17 mouse cellular contexts compared by ENCODE assay signal in genomic region chr4:136756486-136756885, GRCm38 (mm10).
DNase-seq lines count a peak whose midpoint lies in the region; ATAC-seq lines count a peak whose summit lies in the region.
"Had no signal": no experiment of that assay in that cellular context is flagged by ENCODE, and none has a peak within 500 bp of the region (broad histone marks: within the 10 kb centered on the region; RNA-seq: fewer than 3 reads in every experiment).

No protein-coding gene starts in this region.

- H3K27ac ChIP-seq in neural tube, embryonic 11.5 days (ENCODE audit: low read depth, low read length): peak overlapping the region; percentile 98
- peak overlapping the region; percentile 98 for H3K27ac ChIP-seq in hindbrain, embryonic 12.5 days
- H3K27ac ChIP-seq in midbrain, embryonic 12.5 days (replicated peaks): peak overlapping the region; percentile 100
- H3K27ac ChIP-seq: heart, adult 2 months; lung, embryonic 15.5 days had no signal

- 54% methylated on average over 6 of the region's 6 CpGs for WGBS in neural tube, embryonic 11.5 days
- 31% methylated on average over 6 of the region's 6 CpGs for whole genome bisulfite sequencing in hindbrain, embryonic 12.5 days
- WGBS in midbrain, embryonic 12.5 days: 29% methylated on average over 6 of the region's 6 CpGs

- no peaks in the 10 kb centered on the region for H3K9me3 ChIP-seq in neural tube, embryonic 11.5 days (ENCODE audit: control insufficient read depth, low read length)
- H3K9me3 ChIP-seq in hindbrain, embryonic 12.5 days (replicated peaks): no peaks in the 10 kb centered on the region
- H3K9me3 ChIP-seq in midbrain, embryonic 12.5 days: no peaks in the 10 kb centered on the region
- H3K9me3 ChIP-seq: lung, embryonic 15.5 days had no signal

- peak overlapping the region; percentile 31 for H3K9ac ChIP-seq in neural tube, embryonic 11.5 days (ENCODE audit: low read length)
- H3K9ac ChIP-seq in hindbrain, embryonic 12.5 days: peak overlapping the region; percentile 61
- peak overlapping the region; percentile 54 for H3K9ac ChIP-seq in midbrain, embryonic 12.5 days (replicated peaks)
- H3K9ac ChIP-seq: lung, embryonic 15.5 days had no signal

- peaks cover 48% of the 10 kb centered on the region for H3K4me1 ChIP-seq in neural tube, embryonic 11.5 days (ENCODE audit: control insufficient read depth, insufficient read depth, low read length)
- H3K4me1 ChIP-seq in hindbrain, embryonic 12.5 days: peaks cover 91% of the 10 kb centered on the region
- H3K4me1 ChIP-seq in midbrain, embryonic 12.5 days: peaks cover 93% of the 10 kb centered on the region

- no peaks in the 10 kb centered on the region for H3K36me3 ChIP-seq in neural tube, embryonic 11.5 days (ENCODE audit: control insufficient read depth, insufficient read depth, low read length)
- no peaks in the 10 kb centered on the region for H3K36me3 ChIP-seq in hindbrain, embryonic 12.5 days
- H3K36me3 ChIP-seq in midbrain, embryonic 12.5 days: peaks cover 11% of the 10 kb centered on the region
- H3K36me3 ChIP-seq: lung, embryonic 15.5 days had no signal

- H3K4me3 ChIP-seq in neural tube, embryonic 11.5 days (ENCODE audit: low read depth, low read length): no peak overlapping the region
- H3K4me3 ChIP-seq in hindbrain, embryonic 12.5 days: no peak overlapping the region
- no peak overlapping the region for H3K4me3 ChIP-seq in midbrain, embryonic 12.5 days
- H3K4me3 ChIP-seq: heart, adult 2 months; megakaryocyte, embryonic 14.5 days had no signal

- H3K27me3 ChIP-seq in neural tube, embryonic 11.5 days (ENCODE audit: control insufficient read depth, insufficient read depth, low read length): no peaks in the 10 kb centered on the region
- H3K27me3 ChIP-seq in hindbrain, embryonic 12.5 days: no peaks in the 10 kb centered on the region
- peaks cover 14% of the 10 kb centered on the region for H3K27me3 ChIP-seq in midbrain, embryonic 12.5 days
- H3K27me3 ChIP-seq: lung, embryonic 15.5 days had no signal

- 0 out of 2 replicates have a peak overlapping the region, but pooled peaks have one; percentile 8 for H3K4me2 ChIP-seq in neural tube, embryonic 11.5 days (ENCODE audit: low read depth)
- peak overlapping the region; percentile 45 for H3K4me2 ChIP-seq in hindbrain, embryonic 12.5 days (replicated peaks)
- H3K4me2 ChIP-seq in midbrain, embryonic 12.5 days (replicated peaks): peak overlapping the region; percentile 49

- DNase-seq in neural tube, embryonic 11.5 days (ENCODE audit: low spot score): no peak
- DNase-seq in neural tube, embryonic 10.5 days (ENCODE audit: extremely low spot score, low spot score): no peak
- no peak for DNase-seq in testis, postnatal 10 days (ENCODE audit: low spot score)
- DNase-seq in left cerebral cortex, postnatal 36 days (ENCODE audit: low spot score in 2 of 2): no peak
- DNase-seq in adrenal gland, postnatal 25 days: no peak
- no peak for DNase-seq in left cerebral cortex, postnatal 10 days (ENCODE audit: extremely low spot score in 1 of 2, low spot score in 2 of 2)
- DNase-seq: adrenal gland, postnatal 36 days; B cell, adult 2 months; heart, adult 2 months; heart, postnatal 10 days; kidney, adult 11 months; kidney, postnatal 4 days; right cerebral cortex, postnatal 14 days had no signal

- no peak for ATAC-seq in neural tube, embryonic 11.5 days (ENCODE audit: insufficient read depth, low FRiP score, low TSS enrichment)
- ATAC-seq in hindbrain, embryonic 12.5 days (ENCODE audit: low FRiP score): peak; percentile 0; the same call in 1 of the 2 replicates
- ATAC-seq in midbrain, embryonic 12.5 days (ENCODE audit: low FRiP score, low read depth): no peak

- intact Hi-C loops in left cerebral cortex, postnatal 36 days (cut with DNase I): no loop called here
- intact Hi-C loops in left cerebral cortex, postnatal 10 days (cut with DNase I): no loop called here
